Mouse (Mus musculus): Measurements from ENCODE around the gene Map1lc3b.
"Not testable (repeated sequence)": the region's sequence is repeated elsewhere in the genome, so short reads cannot be mapped to it uniquely, and the experiment has no call there.

Map1lc3b gene

DNA sequence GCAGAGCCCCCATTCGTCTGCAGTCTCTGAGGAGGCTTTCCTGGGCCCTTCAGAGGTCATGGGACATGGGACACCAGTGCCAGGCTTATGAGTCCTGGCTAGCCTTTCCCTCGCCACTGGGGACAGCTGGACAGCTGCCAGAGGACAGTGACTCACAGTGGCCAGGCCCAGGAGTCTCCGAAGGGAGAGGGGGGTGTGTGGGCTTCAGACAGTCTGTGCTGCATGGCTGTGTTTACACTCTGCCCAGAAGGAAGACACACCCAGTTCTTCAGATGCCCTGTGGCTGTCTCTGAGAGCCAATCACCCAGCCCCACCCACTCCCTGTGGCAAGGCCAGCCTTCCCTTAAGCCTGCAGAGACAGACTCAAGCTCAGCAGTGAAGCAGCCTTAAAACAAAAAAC, 16.9 kb upstream of the Map1lc3b start:
- peak; percentile 81 for DNase-seq (ENCODE audit: low spot score)

DNA sequence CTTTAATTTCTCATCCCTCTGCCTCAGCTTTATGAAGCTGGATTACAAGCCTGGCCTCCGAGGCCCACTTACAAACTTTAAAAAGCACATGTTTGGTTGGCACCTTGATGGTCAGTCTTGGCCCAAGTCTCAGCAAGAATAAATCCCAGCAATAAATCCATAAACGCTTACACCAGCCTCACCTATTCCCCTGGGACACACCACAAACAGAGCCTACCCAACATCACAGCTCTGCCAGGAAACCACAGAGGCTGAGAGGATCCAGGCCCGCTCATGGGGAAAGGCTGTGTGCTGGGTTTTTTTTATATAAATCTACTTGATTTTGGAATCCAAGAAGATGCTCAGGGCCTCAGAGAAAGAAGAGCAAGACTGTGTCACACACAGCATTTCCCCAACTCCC, 14.5 kb upstream of the Map1lc3b start:
- DNase-seq (ENCODE audit: low spot score): no peak

- DNase-seq (ENCODE audit: low spot score): no peak
Observed at GRCm38 (mm10) chr8:121577751-121578675, 12.1 kb upstream of the Map1lc3b start.

- DNase-seq (ENCODE audit: low spot score): peak; percentile 23
Observed at GRCm38 (mm10) chr8:121578676-121579451, 11.3 kb upstream of the Map1lc3b start, which contains the start of gene Fbxo31. Gene Fbxo31 (minus strand): TSS chr8:121578806.

DNA sequence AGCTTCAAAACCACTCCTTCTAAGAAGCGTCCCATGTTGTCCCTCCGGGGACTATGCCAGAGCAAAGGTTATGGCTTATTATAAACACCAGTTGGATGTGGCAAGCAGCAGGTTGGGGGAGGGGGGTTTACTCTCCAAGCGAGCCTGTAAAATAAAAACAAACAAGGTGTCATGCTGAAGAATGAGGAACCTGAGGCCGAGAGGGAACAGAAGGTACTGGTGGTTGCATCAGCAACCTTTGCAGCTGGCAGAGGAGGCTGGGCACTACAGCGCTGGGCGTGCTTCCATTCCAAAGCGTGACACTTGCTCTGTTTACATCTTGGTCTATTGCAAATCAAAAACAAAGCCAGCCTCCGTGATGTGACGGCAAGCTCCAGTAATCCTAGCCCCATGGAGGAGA, 9.7 kb upstream of the Map1lc3b start:
- peak; percentile 80 for DNase-seq (ENCODE audit: low spot score)

DNA sequence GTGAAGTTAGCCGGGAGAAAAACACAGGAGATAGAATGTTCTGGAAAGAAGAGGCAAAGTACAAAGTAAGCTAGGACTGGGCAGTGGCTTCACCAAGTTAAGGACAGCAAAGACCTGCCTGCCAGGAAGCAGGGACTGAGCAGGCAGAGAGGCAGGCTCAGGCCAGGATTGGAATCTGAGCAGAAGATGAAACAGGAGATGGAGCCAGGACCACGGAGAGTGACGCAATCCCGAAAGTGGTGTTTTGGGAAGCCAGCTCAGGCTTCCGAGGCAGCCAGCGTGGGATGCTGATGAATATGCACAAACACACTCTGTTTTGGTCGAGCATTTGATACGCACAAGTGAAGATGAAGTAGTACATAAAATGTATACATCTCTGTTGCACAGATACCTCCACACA, 6.5 kb upstream of the Map1lc3b start:
- peak; percentile 29 for DNase-seq (ENCODE audit: low spot score)

DNA sequence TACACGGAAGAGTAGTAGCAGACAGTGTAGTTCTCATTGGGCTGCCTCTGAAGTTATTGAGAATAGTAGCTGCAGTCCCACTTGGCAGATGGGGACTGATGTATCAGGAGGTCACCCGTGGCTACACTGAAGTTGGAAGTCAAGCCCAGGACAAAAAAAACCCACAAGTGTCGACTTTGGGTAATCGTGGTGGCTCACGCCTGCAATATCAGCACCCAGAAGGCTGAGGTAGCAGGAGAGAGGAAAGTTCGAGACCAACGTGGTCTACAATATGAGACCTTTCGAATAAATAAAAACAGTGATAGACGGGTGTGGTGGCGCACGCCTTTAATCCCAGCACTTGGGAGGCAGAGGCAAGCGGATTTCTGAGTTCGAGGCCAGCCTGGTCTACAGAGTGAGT, 5.4 kb upstream of the Map1lc3b start:
- DNase-seq (ENCODE audit: low spot score): no peak

- peak; percentile 96 for DNase-seq (ENCODE audit: low spot score)
Observed at GRCm38 (mm10) chr8:121585159-121585825, 4.9 kb upstream of the Map1lc3b start.

DNA sequence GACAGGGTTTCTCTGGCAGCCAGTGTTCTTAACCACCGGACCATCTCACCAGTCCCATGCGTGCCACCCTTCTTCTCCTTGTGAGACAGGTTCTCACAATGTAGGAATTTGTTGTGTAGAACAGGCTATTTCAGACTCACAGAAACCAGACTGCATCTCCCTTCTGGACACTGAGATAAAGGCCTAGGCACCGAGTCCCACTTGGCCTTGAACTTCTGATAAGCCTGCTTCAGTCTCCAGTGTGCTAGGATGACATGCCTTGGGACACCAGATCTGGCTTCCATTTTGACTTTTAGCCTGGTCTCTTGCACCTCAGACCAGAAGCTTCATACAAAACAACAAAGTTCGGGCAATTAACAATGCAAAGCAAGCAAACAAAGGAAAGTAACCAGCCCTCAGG, 1.4 kb upstream of the Map1lc3b start:
- no peak for DNase-seq (ENCODE audit: low spot score)

DNA sequence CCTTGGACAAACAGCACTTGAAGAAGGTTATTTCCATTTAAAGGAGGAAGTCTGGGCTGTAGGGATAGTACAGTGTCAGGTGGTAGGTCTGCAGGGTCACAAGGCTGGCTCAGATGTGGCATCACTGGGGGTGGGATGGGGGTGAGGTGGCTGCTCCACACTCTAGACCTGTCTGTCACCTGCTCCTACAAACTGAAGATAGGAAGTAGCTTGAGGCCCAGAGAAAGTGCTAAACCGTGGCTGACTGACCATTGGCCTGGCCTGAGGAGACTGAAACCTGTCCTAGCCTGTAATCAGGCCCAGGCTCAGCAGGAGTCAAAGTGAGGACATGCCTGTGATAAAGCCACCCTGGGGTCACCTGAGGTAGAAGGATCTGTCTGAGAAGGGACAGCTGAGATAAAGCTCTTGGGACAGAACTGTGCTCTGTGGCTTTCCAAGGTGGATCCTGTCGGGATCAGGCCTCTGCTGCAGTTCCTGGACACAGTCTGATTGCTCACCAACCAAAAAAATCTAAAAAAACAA, 895 bp upstream of the Map1lc3b start:
- no peak for DNase-seq (ENCODE audit: low spot score)

GRCm38 (mm10) chr8:121591178-121592066, 1.3 kb downstream of the Map1lc3b start:
- peak; percentile 54 for DNase-seq (ENCODE audit: low spot score)

DNA sequence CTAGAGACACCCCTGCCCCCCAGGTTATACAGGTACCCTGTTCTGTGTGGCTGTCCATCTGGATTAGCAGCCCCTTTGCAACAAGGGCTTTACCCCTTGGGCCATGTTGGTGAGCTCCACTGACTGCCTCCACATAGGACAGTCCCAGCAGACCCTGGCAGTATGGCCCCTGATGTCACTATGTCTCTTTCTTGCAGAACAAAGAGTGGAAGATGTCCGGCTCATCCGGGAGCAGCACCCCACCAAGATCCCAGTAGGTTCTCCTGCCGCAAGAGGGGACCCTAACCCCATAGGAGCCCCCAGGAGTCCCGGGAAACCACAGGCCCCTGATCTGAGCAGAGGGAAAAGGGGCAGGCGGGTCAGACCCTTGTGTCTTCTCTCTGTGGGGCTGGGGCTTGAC, 3.1 kb downstream of the Map1lc3b start:
- no peak for DNase-seq (ENCODE audit: low spot score)

- DNase-seq (ENCODE audit: low spot score): no peak
Observed at GRCm38 (mm10) chr8:121593983-121594382, 3.8 kb downstream of the Map1lc3b start.

- DNase-seq (ENCODE audit: low spot score): not testable (repeated sequence)
Observed at GRCm38 (mm10) chr8:121597492-121597891, 7.3 kb downstream of the Map1lc3b start.

DNA sequence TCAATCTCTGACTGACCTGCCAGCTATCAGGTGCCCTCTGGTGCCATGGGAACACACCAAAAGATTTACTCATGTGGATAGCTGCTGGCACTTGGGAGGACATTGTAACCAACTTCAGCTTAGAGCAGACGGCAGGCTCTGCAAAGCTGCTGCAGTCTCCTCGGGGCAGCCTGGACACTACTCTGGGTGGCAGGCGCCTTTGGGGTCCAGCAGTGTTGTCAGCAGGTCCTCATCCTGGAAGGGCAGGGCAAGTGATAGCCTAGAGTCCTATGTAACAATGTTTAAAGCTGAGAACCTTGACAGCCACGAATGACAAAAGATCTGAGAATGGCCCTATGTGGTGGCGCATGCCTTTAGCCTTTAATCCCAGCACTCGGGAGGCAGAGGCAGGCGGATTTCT, 8.0 kb downstream of the Map1lc3b start:
- no peak for DNase-seq (ENCODE audit: low spot score)

- DNase-seq (ENCODE audit: low spot score): peak; percentile 76
Observed at GRCm38 (mm10) chr8:121598892-121599291, 8.7 kb downstream of the Map1lc3b start.

DNA sequence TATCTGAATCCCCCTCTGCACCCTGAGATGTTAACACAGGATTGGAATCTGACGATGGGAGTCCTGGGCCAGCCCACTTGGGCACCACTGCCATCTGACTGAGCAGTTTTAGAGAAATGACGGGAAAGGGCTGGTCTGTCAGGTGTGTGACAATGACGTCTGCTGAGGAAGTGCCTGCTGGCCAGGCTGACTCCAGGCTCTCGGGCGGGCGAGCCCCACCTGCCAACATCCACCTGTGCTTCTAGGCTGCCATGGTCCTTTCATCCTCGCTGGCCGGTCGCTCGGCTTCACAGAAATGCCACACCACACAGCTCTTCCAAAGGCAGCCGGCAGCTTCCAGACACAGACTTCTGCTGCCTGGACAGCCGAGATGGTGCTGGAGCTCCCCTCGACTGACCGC, 9.7 kb downstream of the Map1lc3b start:
- no peak for DNase-seq (ENCODE audit: low spot score)

DNA sequence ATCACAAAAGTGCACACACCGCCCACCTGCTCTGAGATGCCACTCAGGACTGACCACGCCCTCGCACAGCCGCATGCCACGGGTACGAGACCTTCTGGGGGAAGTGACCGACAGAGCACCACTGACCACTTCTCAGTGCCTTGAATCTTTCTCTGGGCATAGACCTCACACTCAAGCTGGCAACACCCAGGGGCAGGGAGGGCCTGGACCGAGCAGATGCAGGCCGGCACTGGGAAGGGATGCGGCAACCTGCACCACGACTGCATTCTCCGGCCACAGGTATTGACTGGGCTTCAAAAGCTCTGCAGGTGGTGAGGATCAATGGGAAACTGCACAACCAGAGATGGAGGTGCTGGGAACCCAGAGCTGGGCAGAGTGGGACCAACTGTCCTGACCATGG, 12.2 kb downstream of the Map1lc3b start:
- DNase-seq (ENCODE audit: low spot score): no peak

- DNase-seq (ENCODE audit: low spot score): peak; percentile 73
Observed at GRCm38 (mm10) chr8:121602860-121603259, 12.7 kb downstream of the Map1lc3b start.

DNA sequence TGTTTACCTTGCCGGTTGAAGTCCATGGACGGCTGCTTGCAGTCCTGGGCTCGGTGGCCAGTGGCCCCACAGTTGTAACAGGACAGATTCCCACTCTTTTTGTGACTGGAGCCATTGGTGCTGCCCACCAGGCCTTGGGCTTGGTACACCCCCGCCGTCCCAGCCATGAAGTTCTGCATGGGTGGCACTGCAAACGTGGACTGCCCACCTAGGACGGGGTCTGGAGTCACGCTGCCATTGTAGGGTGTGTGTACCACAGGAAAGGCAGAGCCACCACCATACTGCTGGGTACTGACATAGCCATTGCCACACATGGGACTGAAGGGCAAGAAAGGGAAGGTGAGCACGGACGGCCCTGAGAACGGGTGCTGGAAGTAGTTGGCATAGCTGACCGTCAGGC, 13.6 kb downstream of the Map1lc3b start:
- DNase-seq (ENCODE audit: low spot score): no peak

DNA sequence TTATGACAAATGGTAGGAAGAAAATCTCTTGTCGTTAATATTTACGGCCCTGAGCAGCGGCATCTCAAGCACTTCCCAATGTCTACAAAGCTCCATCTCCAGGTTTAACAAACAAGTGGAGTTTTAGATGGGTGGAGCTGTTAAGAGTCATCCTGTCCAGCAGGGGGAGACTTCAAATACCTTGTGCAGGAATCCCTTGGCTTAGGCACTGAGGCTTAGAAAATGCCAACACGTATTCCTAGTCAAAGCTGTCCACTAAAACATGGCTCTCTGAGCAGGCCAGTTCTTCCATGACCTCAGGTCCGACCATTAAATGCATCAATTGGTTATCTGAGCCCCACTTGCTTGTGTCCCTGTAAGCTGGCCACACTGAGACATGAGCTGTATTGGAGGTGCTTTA, 17.5 kb downstream of the Map1lc3b start:
- no peak for DNase-seq (ENCODE audit: low spot score)
